Mouse (Mus musculus) layer of hippocampus, adult 18-20 months (tissue): Measurements from ENCODE around the gene C2cd2. TPM values are rescaled to one million over a fixed set of nuclear protein-coding genes. Genes with fewer than 3 reads are reported as not detected.

ENCODE experiments used
- DNase-seq, 2 experiments: peaks; one replicate each; pipeline ENCODE4 v3.0.0; 2022; ENCODE audit warnings: low spot score in 2 of 2
- total RNA-seq, 2 experiments: library from RNA; stranded (reverse); gene quantifications; 2 replicates each; pipeline ENCODE4 v1.2.3; 2021

Gene C2cd2
- total RNA-seq, 2 experiments from 2014 or later, result 12.0 to 18.5 TPM

- no peak for DNase-seq
These were observed 74.6 kb downstream of the C2cd2 start for GRCm38 (mm10) chr16:97887762-97888161.

GRCm38 (mm10) chr16:97883696-97884095 is 78.7 kb downstream of the C2cd2 start:
- DNase-seq, result no peak

GRCm38 (mm10) chr16:97882891-97883290 is 79.5 kb downstream of the C2cd2 start:
- no peak for DNase-seq

GRCm38 (mm10) chr16:97879134-97879533 is 83.3 kb downstream of the C2cd2 start:
- peak in 1 of 2 experiments; percentile 53 for DNase-seq

- no peak for DNase-seq
These were observed 84.9 kb downstream of the C2cd2 start for GRCm38 (mm10) chr16:97877502-97877901.

- no peak for DNase-seq
These were observed 87.3 kb downstream of the C2cd2 start for GRCm38 (mm10) chr16:97875101-97875500.

- DNase-seq, result no peak
These were observed 88.0 kb downstream of the C2cd2 start for GRCm38 (mm10) chr16:97874376-97874775.

GRCm38 (mm10) chr16:97872657-97873056 is 89.7 kb downstream of the C2cd2 start:
- DNase-seq, result no peak

- no peak for DNase-seq
These were observed 93.0 kb downstream of the C2cd2 start for GRCm38 (mm10) chr16:97869193-97870102.

- no peak for DNase-seq
These were observed 98.4 kb downstream of the C2cd2 start for GRCm38 (mm10) chr16:97863932-97864467.

- no peak for DNase-seq
These were observed 106.3 kb downstream of the C2cd2 start for GRCm38 (mm10) chr16:97856050-97856449.

- peak; percentile 86 to 91 for DNase-seq
These were observed 110.6 kb downstream of the C2cd2 start, which contains the start of gene Prdm15 for GRCm38 (mm10) chr16:97851741-97852319. Gene Prdm15 (minus strand): TSS chr16:97851850.

GRCm38 (mm10) chr16:97851061-97851740 is 111.2 kb downstream of the C2cd2 start:
- peak; percentile 77 to 86 for DNase-seq

- DNase-seq, result peak in 1 of 2 experiments; percentile 59
These were observed 111.7 kb downstream of the C2cd2 start for GRCm38 (mm10) chr16:97850667-97851060.

- DNase-seq, result no peak
These were observed 113.6 kb downstream of the C2cd2 start for GRCm38 (mm10) chr16:97848832-97849231.

- DNase-seq, result no peak
These were observed 117.1 kb downstream of the C2cd2 start for GRCm38 (mm10) chr16:97844967-97845937.

- no peak for DNase-seq
These were observed 130.2 kb downstream of the C2cd2 start for GRCm38 (mm10) chr16:97832154-97832553.

GRCm38 (mm10) chr16:97828207-97828606 is 134.2 kb downstream of the C2cd2 start:
- no peak for DNase-seq

GRCm38 (mm10) chr16:97823311-97824007 is 138.9 kb downstream of the C2cd2 start:
- DNase-seq, result no peak

- DNase-seq, result no peak
These were observed 142.9 kb downstream of the C2cd2 start for GRCm38 (mm10) chr16:97819532-97819931.
